Mouse (Mus musculus) E14TG2a.4 (cell line): ENCODE measurements around the gene Polr3gl.

ENCODE experiments used
- CTCF ChIP-seq: conservative IDR thresholded peaks from 2 replicates; pipeline ENCODE4 v1.5.1; 2014; ENCODE audit warnings: low read length
- NANOG ChIP-seq: IDR thresholded peaks from 2 replicates; pipeline ENCODE4 v1.6.1; 2014; ENCODE audit warnings: borderline replicate concordance, low read length, mixed read lengths
- POU5F1 ChIP-seq: IDR thresholded peaks from 2 replicates; pipeline ENCODE4 v1.6.1; 2014; ENCODE audit warnings: low read length, borderline replicate concordance

DNA sequence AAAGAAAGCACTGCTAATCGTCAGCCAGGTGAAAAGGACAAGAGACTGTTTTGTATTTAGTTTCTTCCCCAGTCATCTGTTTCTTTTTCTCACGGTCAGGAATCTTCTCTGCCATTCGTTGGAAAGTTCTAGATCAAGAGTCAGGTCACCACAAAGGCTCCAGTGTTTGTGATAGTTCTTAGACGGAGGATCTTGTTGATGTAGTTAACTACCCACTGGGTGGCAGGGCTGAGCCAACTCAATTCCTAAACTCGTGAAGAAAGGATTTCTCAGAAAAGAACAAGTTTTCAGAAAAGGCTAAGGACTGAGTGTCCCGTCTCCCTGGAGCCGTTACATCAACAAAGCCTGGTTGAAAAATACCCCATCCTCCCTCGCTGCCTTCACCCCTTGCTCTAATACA lies 42.8 kb downstream of the Polr3gl start:
- TF ChIP-seq CTCF (peak; percentile 26; the same call in 1 of the 2 replicates), POU5F1 (no peak), NANOG (no peak)
